Mouse (Mus musculus) CH12.LX (cell line): ENCODE measurements around the gene Olfr976.
"Not testable (repeated sequence)": the region's sequence is repeated elsewhere in the genome, so short reads cannot be mapped to it uniquely, and the experiment has no call there.

Source experiments
- E2F4 ChIP-seq: IDR thresholded peaks from 2 replicates; pipeline ENCODE4 v1.6.1; 2011; ENCODE audit warnings: low read depth, low read length, improper control_type of control experiment; ENCODE audit not compliant: insufficient replicate concordance
- GABPA ChIP-seq: IDR thresholded peaks from 2 replicates; pipeline ENCODE4 v1.6.1; 2012; ENCODE audit warnings: low read depth, low read length, improper control_type of control experiment, inconsistent platforms; ENCODE audit not compliant: insufficient replicate concordance
- POLR2A ChIP-seq: IDR thresholded peaks from 2 replicates; pipeline ENCODE4 v1.6.1; 2011; ENCODE audit warnings: low read depth, mild to moderate bottlenecking, improper control_type of control experiment, low read length
- POLR2AphosphoS2 ChIP-seq: IDR thresholded peaks from 2 replicates; pipeline ENCODE4 v1.6.1; 2011; ENCODE audit warnings: low read depth, low read length, improper control_type of control experiment
- ZC3H11A ChIP-seq: IDR thresholded peaks from 2 replicates; pipeline ENCODE4 v1.6.1; 2012; ENCODE audit warnings: low read depth, mild to moderate bottlenecking, inconsistent platforms, low read length, improper control_type of control experiment
- ZKSCAN1 ChIP-seq: IDR thresholded peaks from 2 replicates; pipeline ENCODE4 v1.6.1; 2012; ENCODE audit warnings: low read depth, inconsistent platforms, low read length, improper control_type of control experiment, borderline replicate concordance
- ZMIZ1 ChIP-seq: IDR thresholded peaks from 2 replicates; pipeline ENCODE4 v1.6.1; 2012; ENCODE audit warnings: low read depth, mild to moderate bottlenecking, inconsistent platforms, low read length, improper control_type of control experiment

DNA sequence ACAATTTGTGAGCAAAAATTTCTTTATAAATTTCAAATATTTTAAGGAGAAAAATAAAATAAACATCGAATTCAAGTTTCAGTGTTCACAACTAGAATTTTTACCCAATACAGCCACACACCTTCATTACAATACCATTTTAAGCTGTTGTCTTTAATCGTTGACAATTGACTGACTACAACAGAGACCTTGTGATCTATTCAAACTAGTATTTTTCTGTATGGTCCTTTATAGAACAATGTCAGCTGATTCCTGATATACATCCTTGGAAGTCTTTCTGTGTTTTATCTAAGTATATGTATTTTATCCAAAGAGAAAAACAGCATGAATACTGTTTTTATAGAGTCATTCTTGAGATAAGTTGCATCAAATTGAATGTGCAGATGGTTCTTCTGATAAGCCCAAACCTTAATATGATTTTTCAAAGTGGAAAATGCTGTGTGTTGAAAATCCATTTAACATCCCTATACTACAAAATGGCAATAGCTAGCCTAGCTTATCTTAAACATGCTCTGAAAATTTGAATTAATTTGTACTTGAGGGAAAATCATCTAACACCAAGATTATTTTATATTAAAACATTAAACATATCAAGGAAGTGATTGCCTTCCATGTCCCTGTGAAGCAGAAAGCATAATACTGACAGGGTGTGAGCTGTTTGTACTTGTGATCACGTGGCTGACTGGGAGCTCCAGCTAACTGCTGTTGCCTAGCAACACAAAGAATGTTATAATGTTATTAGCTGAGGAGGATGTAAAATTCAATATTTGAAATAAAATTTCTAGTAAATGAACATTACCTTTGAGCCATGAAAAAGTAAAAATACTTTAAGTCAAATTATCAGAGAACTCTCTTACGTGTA is 32.7 kb downstream of the Olfr976 start:
- not testable (repeated sequence) for TF ChIP-seq ZC3H11A, ZMIZ1, ZKSCAN1, POLR2A, POLR2AphosphoS2, E2F4, GABPA
